Mouse (Mus musculus): Measurements from ENCODE around the gene Vwa3b.

Gene Vwa3b

GRCm38 (mm10) chr1:37060856-37061255, 34.5 kb downstream of the Vwa3b start:
- intact Hi-C loops (cut with DNase I): no loop called here

GRCm38 (mm10) chr1:37063053-37063452, 36.7 kb downstream of the Vwa3b start:
- intact Hi-C loops (cut with DNase I): no loop called here

GRCm38 (mm10) chr1:37063841-37064240, 37.4 kb downstream of the Vwa3b start:
- intact Hi-C loops (cut with DNase I): no loop called here

- intact Hi-C loops (cut with DNase I): no loop called here
These were observed 39.4 kb downstream of the Vwa3b start for GRCm38 (mm10) chr1:37065658-37066412.

- intact Hi-C loops (cut with DNase I): no loop called here
These were observed 49.4 kb downstream of the Vwa3b start for GRCm38 (mm10) chr1:37075759-37076158.

GRCm38 (mm10) chr1:37077266-37077665, 50.9 kb downstream of the Vwa3b start:
- intact Hi-C loops (cut with DNase I): no loop called here

- intact Hi-C loops (cut with DNase I): no loop called here
These were observed 51.7 kb downstream of the Vwa3b start for GRCm38 (mm10) chr1:37077955-37078549.

GRCm38 (mm10) chr1:37080442-37080841, 54.0 kb downstream of the Vwa3b start:
- intact Hi-C loops (cut with DNase I): no loop called here

GRCm38 (mm10) chr1:37081376-37082214, 55.2 kb downstream of the Vwa3b start:
- intact Hi-C loops (cut with DNase I): no loop called here

- intact Hi-C loops (cut with DNase I): no loop called here
These were observed 55.7 kb downstream of the Vwa3b start for GRCm38 (mm10) chr1:37082215-37082464.

GRCm38 (mm10) chr1:37084075-37084474, 57.7 kb downstream of the Vwa3b start:
- intact Hi-C loops (cut with DNase I): no loop called here

- intact Hi-C loops (cut with DNase I): no loop called here
These were observed 58.8 kb downstream of the Vwa3b start for GRCm38 (mm10) chr1:37085171-37085570.

- intact Hi-C loops (cut with DNase I): no loop called here
These were observed 62.8 kb downstream of the Vwa3b start for GRCm38 (mm10) chr1:37089191-37089590.

- intact Hi-C loops (cut with DNase I): no loop called here
These were observed 71.1 kb downstream of the Vwa3b start for GRCm38 (mm10) chr1:37097382-37098093.

- intact Hi-C loops (cut with DNase I): no loop called here
These were observed 71.7 kb downstream of the Vwa3b start for GRCm38 (mm10) chr1:37098094-37098555.

GRCm38 (mm10) chr1:37100361-37100760, 74.0 kb downstream of the Vwa3b start:
- intact Hi-C loops (cut with DNase I): no loop called here

- intact Hi-C loops (cut with DNase I): no loop called here
These were observed 74.6 kb downstream of the Vwa3b start for GRCm38 (mm10) chr1:37101016-37101415.

GRCm38 (mm10) chr1:37101717-37102116, 75.3 kb downstream of the Vwa3b start:
- intact Hi-C loops (cut with DNase I): no loop called here

- intact Hi-C loops (cut with DNase I): no loop called here
These were observed 78.8 kb downstream of the Vwa3b start for GRCm38 (mm10) chr1:37105194-37105593.

- intact Hi-C loops (cut with DNase I): no loop called here
These were observed 87.4 kb downstream of the Vwa3b start for GRCm38 (mm10) chr1:37113781-37114180.

- intact Hi-C loops (cut with DNase I): no loop called here
These were observed 89.5 kb downstream of the Vwa3b start for GRCm38 (mm10) chr1:37115847-37116246.

- intact Hi-C loops (cut with DNase I): no loop called here
These were observed 90.2 kb downstream of the Vwa3b start for GRCm38 (mm10) chr1:37116574-37116973.

Measured in adrenal gland (tissue).